12 mouse cellular contexts compared by ENCODE assay signal in the genomic region with DNA sequence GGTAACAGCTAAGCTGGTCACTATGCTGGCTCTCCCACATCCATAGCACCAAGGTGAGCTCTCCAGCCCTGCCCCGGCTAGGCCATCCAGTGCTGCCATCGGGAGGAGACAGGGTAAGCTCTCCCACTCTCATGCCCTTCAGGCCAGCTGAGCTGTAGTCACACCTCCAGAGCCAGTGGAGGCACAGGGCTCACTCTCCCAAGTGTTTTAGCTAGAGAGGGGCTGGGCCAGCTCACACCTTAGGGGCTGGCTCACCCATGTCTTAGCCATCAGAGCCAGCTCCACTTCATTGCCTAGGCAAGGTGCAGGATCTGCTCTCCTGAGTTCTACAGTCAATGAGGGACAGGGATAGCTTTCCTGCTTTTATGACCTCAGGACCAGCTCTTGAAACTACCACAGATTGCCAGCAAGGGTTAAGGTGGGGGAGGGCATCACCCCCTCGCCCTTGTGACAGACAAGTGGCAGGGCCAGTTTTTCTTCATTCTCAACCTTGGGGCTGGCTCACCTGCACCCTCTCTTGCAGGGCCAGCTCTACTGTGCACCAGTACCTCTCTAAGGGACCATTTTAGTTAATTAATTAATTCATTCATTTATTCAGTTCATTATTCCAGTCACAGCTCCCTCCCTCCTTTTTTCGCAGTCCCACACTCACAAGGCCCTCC.
DNase-seq lines count a peak whose midpoint lies in the region.
"Had no signal": no experiment of that assay in that cellular context is flagged by ENCODE, and none has a peak within 500 bp of the region (broad histone marks: within the 10 kb centered on the region; RNA-seq: fewer than 3 reads in every experiment).

No protein-coding gene starts in this region.

- no peaks in the 10 kb centered on the region for H3K36me3 ChIP-seq in embryonic facial prominence, embryonic 10.5 days (replicated peaks)
- H3K36me3 ChIP-seq: heart, embryonic 15.5 days had no signal

- peak; percentile 13 for DNase-seq in embryonic facial prominence, embryonic 10.5 days (ENCODE audit: low spot score)
- peak; percentile 49 for DNase-seq in kidney, adult 11 months
- DNase-seq in kidney, postnatal 36 days: peak; percentile 15 to 28
- DNase-seq in lung, postnatal 36 days: peak; percentile 61
- no peak for DNase-seq in layer of hippocampus, postnatal 10 days (ENCODE audit: low spot score in 2 of 2)
- no peak for DNase-seq in heart, adult 11 months
- DNase-seq in cerebellum, adult 11-12 months: no peak
- DNase-seq: forebrain, postnatal 0 days; liver; right cerebral cortex, postnatal 4 days had no signal

- no peak overlapping the region for H3K4me3 ChIP-seq in embryonic facial prominence, embryonic 10.5 days
- H3K4me3 ChIP-seq: heart, embryonic 15.5 days; myocyte had no signal

- H3K27me3 ChIP-seq in embryonic facial prominence, embryonic 10.5 days (replicated peaks; ENCODE audit: low read depth, poor library complexity, severe bottlenecking): no peaks in the 10 kb centered on the region
- H3K27me3 ChIP-seq: heart, embryonic 15.5 days had no signal

- 0 out of 2 replicates have a peak, but pooled peaks cover 4% of the 10 kb centered on the region for H3K4me1 ChIP-seq in embryonic facial prominence, embryonic 10.5 days
- H3K4me1 ChIP-seq: heart, embryonic 15.5 days had no signal

- WGBS in embryonic facial prominence, embryonic 10.5 days: 80% methylated on average over 4 of the region's 4 CpGs

- no peaks in the 10 kb centered on the region for H3K9me3 ChIP-seq in embryonic facial prominence, embryonic 10.5 days
- H3K9me3 ChIP-seq: heart, embryonic 15.5 days had no signal

- no peak overlapping the region for H3K27ac ChIP-seq in embryonic facial prominence, embryonic 10.5 days (replicated peaks)
- H3K27ac ChIP-seq: heart, embryonic 15.5 days had no signal

Comparison
In these comparisons a context has a peak if more than half of its experiments do, and no peak if none do; other contexts are left out.
1. DNase-seq: peak in embryonic facial prominence, embryonic 10.5 days (single experiment), kidney, adult 11 months (single experiment), kidney, postnatal 36 days (2 of 2) and lung, postnatal 36 days (single experiment); none in layer of hippocampus, postnatal 10 days (0 of 2), heart, adult 11 months (single experiment) and cerebellum, adult 11-12 months (single experiment).